Mouse (Mus musculus): ENCODE measurements around the gene Mlst8. TPM values are rescaled to one million over a fixed set of nuclear protein-coding genes. Genes with fewer than 3 reads are reported as not detected.

Gene Mlst8
- polyA plus RNA-seq, 1 experiment from 2014 or later = 24.2 TPM

DNA sequence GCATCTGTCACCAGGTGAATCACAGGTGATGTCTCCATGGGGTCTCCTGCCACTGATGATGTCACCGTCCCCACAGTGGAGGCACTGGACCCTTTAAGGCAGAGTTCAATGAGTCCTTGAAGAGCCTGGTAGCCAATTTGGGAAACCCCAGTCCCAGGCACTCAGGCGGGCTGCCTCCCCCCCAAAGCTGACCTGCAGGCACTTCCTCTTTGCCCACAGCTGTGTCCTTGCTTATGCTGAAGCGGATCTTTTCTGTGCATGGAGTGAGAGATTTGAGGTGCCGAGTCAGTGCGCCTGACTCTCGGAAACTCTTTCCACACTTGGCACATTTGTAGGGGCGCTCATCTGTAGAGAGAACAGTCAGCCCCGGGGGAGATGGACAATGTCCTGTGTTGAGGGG, 32.3 kb downstream of the Mlst8 start:
- H3K36me3 ChIP-seq (ENCODE audit: insufficient read depth, low read length) = peaks cover 63% of the 10 kb centered on the region
- ATAC-seq (replicated peaks; ENCODE audit: low FRiP score, low read depth) (no peak), DNase-seq (ENCODE audit: low spot score) (no peak)
- H3K27ac ChIP-seq = no peak overlapping the region
- no peak overlapping the region for H3K9ac ChIP-seq (ENCODE audit: low read depth, low read length)
- WGBS = 86% methylated on average over 8 of the region's 8 CpGs
- H3K9me3 ChIP-seq (replicated peaks; ENCODE audit: low read length) = no peaks in the 10 kb centered on the region
- H3K4me2 ChIP-seq (ENCODE audit: low read length) = no peak overlapping the region
- no peak overlapping the region for H3K4me3 ChIP-seq (replicated peaks; ENCODE audit: low read depth, low read length)
- no peaks in the 10 kb centered on the region for H3K4me1 ChIP-seq (replicated peaks; ENCODE audit: insufficient read depth, low read length)
- H3K27me3 ChIP-seq (ENCODE audit: insufficient read depth, low read length) = no peaks in the 10 kb centered on the region
- TF ChIP-seq CTCF (IDR thresholded peaks at IDR 0.05; ENCODE audit: low read depth) = no peak

DNA sequence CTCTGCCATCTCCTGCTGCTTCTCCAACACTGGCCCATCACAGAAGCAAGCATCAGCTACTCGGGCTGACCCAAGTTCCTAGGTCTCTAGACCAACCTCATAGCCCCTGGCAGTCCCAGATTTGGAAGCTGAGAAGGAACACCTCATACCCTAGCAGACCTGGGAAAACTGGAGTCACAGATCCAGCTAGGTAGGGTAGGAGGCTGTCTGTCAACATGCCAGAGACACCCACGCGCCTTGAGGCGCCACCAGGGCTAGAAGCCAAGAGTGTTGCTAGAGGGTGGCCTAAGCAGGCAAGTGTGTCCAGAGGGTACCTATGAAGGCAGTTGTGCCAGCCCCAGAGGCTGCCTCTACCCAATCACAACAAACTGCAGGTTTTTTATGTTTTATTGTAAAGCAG, 35.5 kb downstream of the Mlst8 start:
- Histone ChIP-seq H3K9ac (ENCODE audit: low read depth, low read length) (no peak overlapping the region), H3K27me3 (ENCODE audit: insufficient read depth, low read length) (no peaks in the 10 kb centered on the region), H3K27ac (peak overlapping the region; percentile 13; the same call in 1 of the 2 replicates), H3K4me2 (ENCODE audit: low read length) (no peak overlapping the region), H3K36me3 (ENCODE audit: insufficient read depth, low read length) (peaks cover 60% of the 10 kb centered on the region), H3K9me3 (replicated peaks; ENCODE audit: low read length) (no peaks in the 10 kb centered on the region), H3K4me1 (replicated peaks; ENCODE audit: insufficient read depth, low read length) (no peaks in the 10 kb centered on the region), H3K4me3 (replicated peaks; ENCODE audit: low read depth, low read length) (no peak overlapping the region)
- DNase-seq (ENCODE audit: low spot score) = no peak
- no peak for TF ChIP-seq CTCF (IDR thresholded peaks at IDR 0.05; ENCODE audit: low read depth)
- 76% methylated on average over 4 of the region's 4 CpGs for WGBS
- ATAC-seq (replicated peaks; ENCODE audit: low FRiP score, low read depth) = no peak

DNA sequence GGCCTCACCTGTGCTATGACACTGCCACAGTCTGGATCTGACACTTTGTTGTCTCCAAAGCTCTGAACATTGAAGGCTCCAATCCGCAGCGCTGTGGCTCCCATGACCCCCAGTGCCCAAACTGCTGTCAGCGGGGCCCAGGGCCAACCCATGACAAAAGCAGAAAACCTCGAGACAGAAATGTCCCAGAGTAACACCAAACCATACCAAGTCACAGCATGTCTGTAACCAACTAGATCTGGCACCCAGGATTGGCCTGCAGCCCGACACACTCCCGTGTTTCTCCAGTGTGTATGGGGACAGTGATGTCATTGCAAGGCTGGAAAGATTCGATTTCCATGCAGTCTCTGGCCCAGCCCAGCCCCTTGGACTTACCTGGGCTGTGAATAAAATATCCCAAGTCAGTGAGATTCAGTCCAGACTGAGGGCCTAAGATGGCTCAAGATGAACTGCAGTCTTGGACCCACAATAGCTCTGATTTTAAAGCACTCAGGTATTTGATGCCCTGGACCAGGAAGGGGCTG, 36.2 kb downstream of the Mlst8 start, which contains the start of gene Dnase1l2:
Gene Dnase1l2 (minus strand): TSS at position 474 of the 524 bp plus-strand sequence.
- no peak for DNase-seq (ENCODE audit: low spot score)
- H3K27ac ChIP-seq = peak within 1 kb of the TSS; percentile 39
- no peak for ATAC-seq (replicated peaks; ENCODE audit: low FRiP score, low read depth)
- 75% methylated on average over 7 of the region's 7 CpGs for WGBS
- H3K4me2 ChIP-seq (ENCODE audit: low read length) = no peak within 1 kb of the TSS
- peaks cover 60% of the 10 kb centered on the region for H3K36me3 ChIP-seq (ENCODE audit: insufficient read depth, low read length)
- H3K4me3 ChIP-seq (replicated peaks; ENCODE audit: low read depth, low read length) = no peak within 1 kb of the TSS
- no peak within 1 kb of the TSS for H3K9ac ChIP-seq (ENCODE audit: low read depth, low read length)
- no peaks in the 10 kb centered on the region for H3K27me3 ChIP-seq (ENCODE audit: insufficient read depth, low read length)
- H3K9me3 ChIP-seq (replicated peaks; ENCODE audit: low read length) = no peaks in the 10 kb centered on the region
- H3K4me1 ChIP-seq (replicated peaks; ENCODE audit: insufficient read depth, low read length) = no peaks in the 10 kb centered on the region
- TF ChIP-seq CTCF (IDR thresholded peaks at IDR 0.05; ENCODE audit: low read depth) = no peak

DNA sequence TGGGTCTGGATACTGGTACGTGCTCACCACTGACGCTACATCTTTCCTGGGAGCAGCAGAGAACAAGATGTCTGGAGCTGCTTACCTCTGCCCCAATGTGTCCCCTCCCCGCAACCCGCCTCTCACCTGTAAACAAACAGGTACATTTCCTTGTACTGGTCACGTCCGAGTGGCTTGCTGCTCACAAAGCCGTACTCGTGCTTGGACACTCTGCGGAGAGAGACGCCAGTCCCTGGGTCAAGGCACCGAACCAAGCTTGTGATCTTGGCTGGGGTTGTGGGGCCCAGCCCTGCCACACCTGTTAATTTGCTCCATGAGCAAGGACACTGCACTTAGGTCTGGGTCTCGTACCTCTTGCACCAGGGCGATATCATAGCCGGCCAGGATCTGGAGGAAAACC, 36.8 kb downstream of the Mlst8 start:
- no peaks in the 10 kb centered on the region for H3K27me3 ChIP-seq (ENCODE audit: insufficient read depth, low read length)
- H3K4me2 ChIP-seq (ENCODE audit: low read length) = no peak overlapping the region
- DNase-seq (ENCODE audit: low spot score) = no peak
- no peaks in the 10 kb centered on the region for H3K9me3 ChIP-seq (replicated peaks; ENCODE audit: low read length)
- H3K9ac ChIP-seq (ENCODE audit: low read depth, low read length) = no peak overlapping the region
- H3K36me3 ChIP-seq (ENCODE audit: insufficient read depth, low read length) = peaks cover 59% of the 10 kb centered on the region
- peak overlapping the region; percentile 39 for H3K27ac ChIP-seq
- 79% methylated on average over 14 of the region's 14 CpGs for WGBS
- no peaks in the 10 kb centered on the region for H3K4me1 ChIP-seq (replicated peaks; ENCODE audit: insufficient read depth, low read length)
- no peak overlapping the region for H3K4me3 ChIP-seq (replicated peaks; ENCODE audit: low read depth, low read length)
- TF ChIP-seq CTCF (IDR thresholded peaks at IDR 0.05; ENCODE audit: low read depth) = no peak
- ATAC-seq (replicated peaks; ENCODE audit: low FRiP score, low read depth) = peak; percentile 9; the same call in 1 of the 2 replicates

DNA sequence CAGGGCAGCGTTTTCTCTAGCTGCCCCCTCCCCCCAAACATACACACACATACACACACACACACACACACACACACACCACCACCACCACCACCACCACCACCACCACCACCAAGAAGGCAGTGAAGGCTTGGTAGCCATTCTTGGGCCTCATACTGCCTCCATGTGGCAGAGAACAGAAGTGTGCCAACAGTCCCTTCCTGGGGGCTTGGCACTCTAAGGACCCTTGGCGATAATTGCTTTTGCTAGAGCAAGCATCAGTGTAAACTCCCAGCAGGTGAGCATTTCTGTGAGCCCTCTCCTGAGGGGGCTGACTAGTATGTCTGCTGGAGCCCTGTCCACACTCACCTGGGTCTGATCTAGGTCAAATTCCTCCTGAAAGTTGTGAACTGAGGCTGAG, 37.7 kb downstream of the Mlst8 start:
- ATAC-seq (replicated peaks; ENCODE audit: low FRiP score, low read depth) = no peak
- H3K4me3 ChIP-seq (replicated peaks; ENCODE audit: low read depth, low read length) = no peak overlapping the region
- 42% methylated on average over 2 of the region's 2 CpGs for WGBS
- no peak overlapping the region for H3K9ac ChIP-seq (ENCODE audit: low read depth, low read length)
- H3K4me1 ChIP-seq (replicated peaks; ENCODE audit: insufficient read depth, low read length) = no peaks in the 10 kb centered on the region
- no peaks in the 10 kb centered on the region for H3K9me3 ChIP-seq (replicated peaks; ENCODE audit: low read length)
- no peak overlapping the region for H3K27ac ChIP-seq
- no peaks in the 10 kb centered on the region for H3K27me3 ChIP-seq (ENCODE audit: insufficient read depth, low read length)
- H3K4me2 ChIP-seq (ENCODE audit: low read length) = no peak overlapping the region
- no peak for DNase-seq (ENCODE audit: low spot score)
- H3K36me3 ChIP-seq (ENCODE audit: insufficient read depth, low read length) = peaks cover 53% of the 10 kb centered on the region
- peak; percentile 55; the same call in 1 of the 2 replicates for TF ChIP-seq CTCF (IDR thresholded peaks at IDR 0.05; ENCODE audit: low read depth)

DNA sequence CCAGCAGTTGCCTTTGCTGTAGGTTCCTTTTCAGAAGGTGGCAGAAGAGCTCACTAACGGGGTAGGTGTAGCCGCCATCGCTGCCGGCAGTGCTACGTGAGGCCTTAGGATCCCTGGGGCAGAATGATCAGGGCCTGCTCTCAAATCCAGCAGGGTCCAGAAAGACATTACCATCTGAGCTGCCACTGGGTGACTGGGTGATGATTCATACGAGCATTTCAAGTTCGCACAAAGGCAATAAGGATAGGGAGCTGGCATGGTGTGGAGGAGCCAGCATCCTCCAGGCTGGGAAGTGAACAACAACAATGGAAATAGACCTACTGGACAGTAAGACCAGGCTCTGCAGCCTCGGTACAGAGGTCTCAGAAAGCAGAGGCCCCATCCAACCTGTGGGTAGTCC, 38.5 kb downstream of the Mlst8 start:
- no peaks in the 10 kb centered on the region for H3K9me3 ChIP-seq (replicated peaks; ENCODE audit: low read length)
- no peak for TF ChIP-seq CTCF (IDR thresholded peaks at IDR 0.05; ENCODE audit: low read depth)
- DNase-seq (ENCODE audit: low spot score) (no peak), ATAC-seq (replicated peaks; ENCODE audit: low FRiP score, low read depth) (no peak)
- H3K9ac ChIP-seq (ENCODE audit: low read depth, low read length) = no peak overlapping the region
- H3K27ac ChIP-seq = no peak overlapping the region
- H3K4me3 ChIP-seq (replicated peaks; ENCODE audit: low read depth, low read length) = no peak overlapping the region
- H3K4me1 ChIP-seq (replicated peaks; ENCODE audit: insufficient read depth, low read length) = no peaks in the 10 kb centered on the region
- 87% methylated on average over 8 of the region's 8 CpGs for WGBS
- no peak overlapping the region for H3K4me2 ChIP-seq (ENCODE audit: low read length)
- H3K27me3 ChIP-seq (ENCODE audit: insufficient read depth, low read length) = no peaks in the 10 kb centered on the region
- H3K36me3 ChIP-seq (ENCODE audit: insufficient read depth, low read length) = peaks cover 51% of the 10 kb centered on the region

DNA sequence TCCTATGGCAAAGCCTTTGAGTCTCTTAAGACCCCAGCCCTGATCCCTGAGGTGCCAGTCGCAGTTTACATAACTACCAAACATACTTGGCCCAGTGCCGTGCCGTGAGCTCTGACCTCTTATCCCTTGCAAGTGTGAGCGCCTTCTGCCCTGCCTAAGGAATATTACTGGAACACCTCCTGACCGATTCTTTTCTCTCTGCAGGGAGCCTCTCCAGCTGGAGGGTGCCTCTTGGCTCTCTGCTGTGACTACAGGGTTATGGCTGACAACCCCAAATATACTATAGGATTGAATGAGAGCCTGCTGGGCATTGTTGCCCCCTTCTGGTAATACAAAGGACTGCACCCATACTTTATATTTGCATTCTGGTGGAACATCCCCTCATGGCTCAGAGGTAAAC, 41.9 kb downstream of the Mlst8 start:
- Histone ChIP-seq H3K9me3 (replicated peaks; ENCODE audit: low read length) (no peaks in the 10 kb centered on the region), H3K4me1 (replicated peaks; ENCODE audit: insufficient read depth, low read length) (no peaks in the 10 kb centered on the region), H3K36me3 (ENCODE audit: insufficient read depth, low read length) (peaks cover 38% of the 10 kb centered on the region), H3K4me2 (ENCODE audit: low read length) (no peak overlapping the region), H3K27me3 (ENCODE audit: insufficient read depth, low read length) (no peaks in the 10 kb centered on the region), H3K27ac (no peak overlapping the region), H3K9ac (ENCODE audit: low read depth, low read length) (no peak overlapping the region), H3K4me3 (replicated peaks; ENCODE audit: low read depth, low read length) (no peak overlapping the region)
- peak; percentile 87 for TF ChIP-seq CTCF (IDR thresholded peaks at IDR 0.05; ENCODE audit: low read depth)
- DNase-seq (ENCODE audit: low spot score) (peak; percentile 74), ATAC-seq (replicated peaks; ENCODE audit: low FRiP score, low read depth) (no peak; the same call in 1 of the 2 replicates)
- WGBS = 79% methylated on average over 5 of the region's 5 CpGs

All from kidney, postnatal 0 days (tissue).